Mouse (Mus musculus) megakaryocyte, adult 5-6 weeks (primary cell): Measurements from ENCODE around the gene Nfib. TPM values are rescaled to one million over a fixed set of nuclear protein-coding genes. Genes with fewer than 3 reads are reported as not detected.

Source experiments
- ATAC-seq: 2 replicates; pipeline ENCODE4 v1.8.0; 2016; ENCODE audit warnings: mild to moderate bottlenecking, inconsistent platforms; ENCODE audit not compliant: poor library complexity, severe bottlenecking
- total RNA-seq, 2 experiments: library from RNA; stranded (forward) in 1 of 2; stranded (reverse) in 1 of 2; fragments of 153-499, 151-499 nt in 1 of 2; fragments of 221-1000, 200-1000 nt in 1 of 2; gene quantifications; 2 replicates each; pipeline versions ENCODE4 v1.2.3 to v1.2.4; 2015 to 2017

The Nfib gene
- total RNA-seq, 2 experiments from 2014 or later: 0.04 TPM; not detected in 1

DNA sequence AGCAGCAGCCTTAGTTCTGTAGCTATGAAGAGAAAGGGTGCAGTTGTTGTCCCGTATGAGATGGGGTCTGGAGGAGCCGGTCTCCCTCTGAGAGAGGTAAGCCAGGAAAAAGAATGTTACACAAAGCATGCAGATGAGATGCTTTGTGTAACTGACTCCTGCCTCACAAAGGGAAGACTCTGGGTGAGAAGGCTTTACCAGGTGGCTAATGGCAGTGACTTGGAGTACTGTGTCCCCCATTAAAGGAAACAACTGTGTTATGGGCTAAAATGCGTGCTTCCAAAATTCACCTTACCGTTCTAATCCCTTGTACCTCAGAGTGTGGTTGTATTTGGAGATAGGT is 162.2 kb downstream of the Nfib start:
- ATAC-seq: no peak

DNA sequence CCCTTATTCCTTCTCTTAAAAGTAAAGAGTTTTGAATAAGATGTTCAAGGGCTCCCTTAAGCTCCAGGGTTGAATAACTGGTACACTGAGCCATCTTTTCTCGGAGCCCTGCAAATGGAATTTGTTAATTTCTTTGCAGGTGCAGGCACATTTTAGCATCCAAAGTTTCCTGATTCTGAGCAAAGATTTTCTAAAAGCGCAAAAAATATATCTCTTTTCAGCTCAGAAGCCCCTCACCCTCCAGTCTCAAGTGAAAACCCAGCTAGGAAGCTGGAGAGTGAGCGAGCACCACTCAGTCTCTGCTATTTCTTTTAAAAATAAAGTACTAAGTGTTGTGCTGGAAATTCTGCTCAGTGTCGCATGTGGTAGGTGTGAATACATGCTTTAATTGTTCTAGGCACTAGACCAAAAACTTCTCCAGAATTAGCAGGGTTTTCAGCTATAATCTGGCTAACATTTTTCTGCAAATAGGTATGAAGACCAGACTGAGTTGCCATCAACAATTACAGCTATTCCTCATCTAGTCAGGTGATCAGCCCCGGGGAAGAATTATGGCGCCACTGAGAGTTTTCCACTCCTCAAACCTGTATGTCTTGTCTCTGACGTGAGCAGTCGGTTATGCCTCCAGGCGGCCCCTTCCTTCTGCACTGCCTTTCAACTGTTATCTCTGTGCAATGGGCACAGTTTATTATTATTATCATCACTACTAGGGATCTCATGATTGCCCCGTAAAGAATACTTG is 162.7 kb downstream of the Nfib start:
- no peak for ATAC-seq

DNA sequence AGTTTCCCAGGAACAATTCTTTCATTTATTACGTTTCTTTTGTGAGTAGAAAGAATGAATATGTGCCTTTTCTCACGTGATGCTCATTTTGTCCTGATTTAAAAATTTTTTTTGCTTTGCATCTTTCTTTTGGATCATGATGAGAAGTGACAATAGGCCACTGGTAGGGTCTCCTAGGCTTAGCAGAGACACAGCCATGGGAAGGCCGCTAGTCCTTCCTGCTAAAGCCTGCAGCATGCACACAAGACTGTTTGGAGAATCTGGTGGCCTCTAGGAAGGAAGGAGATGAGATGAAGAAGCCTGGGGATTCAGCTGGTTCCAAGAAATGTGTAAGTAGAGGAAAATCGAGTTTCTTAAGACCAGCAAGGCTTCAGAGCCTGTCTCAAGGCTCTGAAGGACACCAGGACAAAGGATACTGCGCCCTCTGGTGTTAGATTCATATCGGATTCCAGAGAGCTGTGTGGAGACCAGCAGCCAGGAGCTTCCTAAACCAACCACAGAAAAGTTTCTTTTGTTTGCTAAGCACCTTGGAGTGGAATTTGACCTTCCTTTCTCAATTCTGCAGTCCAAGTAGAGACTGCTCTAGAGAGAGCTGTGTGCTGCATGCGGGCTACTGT is 163.5 kb downstream of the Nfib start:
- ATAC-seq: no peak

DNA sequence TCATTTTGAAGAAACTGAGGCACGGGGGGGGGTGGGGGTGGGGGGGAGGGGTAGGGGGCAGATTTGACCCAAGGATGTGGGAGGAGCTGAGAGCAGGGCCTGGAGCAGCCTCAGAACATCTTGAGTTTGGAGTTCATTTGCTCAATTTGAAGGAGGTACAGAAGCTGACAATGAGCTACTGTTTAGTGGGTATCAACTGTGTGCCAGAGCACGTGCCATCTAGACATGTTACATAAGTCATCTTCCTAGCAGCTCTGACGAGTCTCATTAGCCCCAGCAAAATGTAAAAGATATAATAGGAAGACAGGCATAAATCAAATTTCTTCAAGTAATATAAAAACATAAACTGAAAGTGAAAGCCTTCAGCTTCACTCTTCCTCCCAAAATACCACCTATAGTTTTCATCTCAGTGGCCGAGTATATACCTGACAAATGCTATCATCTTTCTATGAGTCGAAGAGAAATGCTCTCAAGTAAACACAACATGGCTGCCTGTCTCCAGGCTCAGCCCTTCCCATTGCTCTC is 165.0 kb downstream of the Nfib start:
- no peak for ATAC-seq

DNA sequence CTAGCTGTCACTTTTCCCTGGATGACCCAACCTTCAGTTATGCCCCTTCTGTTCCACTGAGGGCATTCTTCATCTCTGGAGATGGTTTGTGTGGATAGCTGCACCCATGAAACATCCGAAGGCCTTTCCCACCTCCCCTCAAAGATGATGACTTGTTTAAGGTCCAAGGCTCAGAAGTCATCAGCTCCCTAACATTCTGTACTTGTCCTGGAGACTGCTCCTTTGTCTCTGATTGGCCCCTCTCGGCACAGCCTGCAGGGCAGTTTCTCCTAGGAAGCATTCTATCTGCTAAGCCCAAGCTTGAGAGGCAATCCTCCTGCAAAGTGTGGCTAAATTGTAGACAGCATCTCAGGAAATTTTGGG is 165.5 kb downstream of the Nfib start:
- ATAC-seq: no peak

DNA sequence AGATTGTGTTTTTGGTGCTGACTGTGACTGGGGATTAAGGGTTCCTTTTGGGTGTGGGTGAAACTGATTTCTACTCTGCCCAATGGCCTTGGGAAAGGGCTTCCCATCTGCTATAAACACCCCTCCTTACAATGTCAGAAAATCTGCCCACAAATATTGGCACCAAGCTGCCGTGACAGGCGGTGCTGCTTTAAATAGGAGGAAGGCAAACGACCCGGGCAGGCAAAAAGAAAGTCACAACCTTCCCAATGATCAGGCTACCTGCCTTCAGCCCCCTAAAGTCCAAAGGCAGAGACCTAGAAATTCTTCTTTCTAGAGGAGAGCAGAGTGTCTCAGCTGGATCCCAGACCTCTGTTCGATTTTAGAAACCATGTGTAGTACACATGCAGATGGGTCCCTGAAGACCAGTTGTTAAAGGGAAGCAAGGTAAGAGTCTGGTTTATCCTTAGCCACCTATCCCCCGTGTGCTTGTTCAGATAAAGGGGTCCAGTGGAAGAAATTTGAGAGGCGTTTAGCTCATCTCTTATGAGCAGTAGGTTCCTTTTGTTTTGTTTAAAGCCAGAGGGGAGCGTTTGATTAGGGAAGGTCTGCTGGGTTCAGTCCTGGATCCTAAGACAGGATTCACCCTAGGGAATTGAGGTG is 166.0 kb downstream of the Nfib start:
- ATAC-seq: no peak

DNA sequence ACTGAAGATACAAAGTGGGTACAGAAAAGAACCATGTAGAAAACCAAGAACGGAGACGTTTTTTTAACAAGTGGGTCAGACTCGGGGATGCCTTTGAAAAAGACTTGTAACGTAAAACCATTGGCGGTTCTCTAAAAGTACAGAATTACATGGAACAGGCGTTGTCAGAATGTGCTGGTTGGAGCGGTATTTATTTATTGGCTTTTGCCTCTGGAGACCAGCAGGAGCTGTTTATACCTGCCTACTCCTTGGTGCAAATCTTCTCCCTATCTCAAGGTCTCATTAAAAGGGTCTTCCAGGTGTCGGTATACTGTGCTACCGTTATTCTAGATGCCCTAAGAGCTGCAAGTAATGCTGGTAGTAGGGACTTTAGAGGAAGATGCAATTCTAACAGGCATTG is 166.7 kb downstream of the Nfib start:
- no peak for ATAC-seq

DNA sequence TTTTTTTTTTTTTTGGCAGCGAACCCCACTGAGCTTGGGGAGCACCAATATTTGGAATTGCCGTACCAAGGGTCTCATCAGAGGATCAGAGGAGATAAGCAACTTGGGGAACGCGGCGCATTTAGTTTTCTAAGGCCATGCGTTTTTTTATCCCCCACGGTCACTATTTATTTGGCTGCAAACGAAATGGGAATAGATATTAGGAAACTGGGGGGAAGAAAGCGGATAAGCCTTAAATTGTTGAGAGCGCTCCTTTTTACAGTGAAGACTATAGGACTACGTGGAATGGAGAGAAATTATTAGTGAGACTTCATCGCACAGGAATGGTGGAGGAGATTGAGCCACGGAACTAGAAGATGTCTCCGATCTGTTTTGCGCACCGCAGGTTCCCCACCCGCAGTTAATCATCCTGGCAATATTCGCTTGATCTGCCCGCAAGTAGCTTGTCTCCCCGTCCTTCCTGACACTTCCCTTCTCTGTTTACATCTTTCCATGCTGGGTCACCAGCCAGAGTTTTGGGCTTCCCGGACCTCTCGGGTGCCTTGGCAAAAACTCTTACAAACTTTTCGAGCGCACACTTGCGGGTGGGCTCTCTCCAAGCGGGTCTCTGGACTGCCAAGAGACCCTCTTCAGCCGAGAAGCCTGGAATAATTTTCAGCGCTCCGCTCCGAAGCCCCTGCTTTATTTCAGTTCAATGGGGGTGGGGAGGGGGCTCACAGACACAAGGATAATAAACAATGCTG is 167.3 kb downstream of the Nfib start:
- ATAC-seq: no peak

DNA sequence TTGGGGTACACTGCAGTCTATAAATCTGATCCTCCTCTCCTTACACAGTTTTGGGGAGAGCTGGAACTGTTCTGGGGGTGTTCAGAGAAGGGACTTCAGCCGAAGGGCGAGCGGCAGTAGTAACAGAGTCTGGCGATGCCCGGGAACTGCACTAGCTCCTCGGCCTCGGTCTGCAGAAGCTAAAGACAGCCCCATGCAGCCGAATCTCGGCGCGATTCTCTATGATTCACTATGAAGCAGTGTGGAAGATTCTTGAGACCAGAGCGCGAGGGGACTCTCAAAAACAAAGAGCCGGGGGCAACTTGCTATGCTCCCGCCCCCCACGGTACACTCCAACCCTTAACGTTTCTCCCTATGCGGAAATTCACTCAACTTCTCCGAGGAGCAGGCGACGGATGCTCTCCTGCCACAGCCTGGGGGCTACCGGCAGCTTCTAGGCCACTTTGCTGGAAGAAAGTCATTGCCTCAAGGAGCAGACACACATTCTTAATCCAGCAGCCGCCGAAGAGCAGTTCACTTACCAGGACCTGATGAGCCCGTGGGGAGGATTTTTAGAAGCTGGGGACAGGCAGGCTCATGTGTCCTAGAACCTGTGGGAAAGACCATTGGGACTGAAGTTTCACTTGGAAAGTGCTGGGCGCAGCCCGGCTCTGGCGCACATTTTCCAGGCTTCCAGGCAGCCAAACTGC is 168.1 kb downstream of the Nfib start:
- ATAC-seq: no peak

DNA sequence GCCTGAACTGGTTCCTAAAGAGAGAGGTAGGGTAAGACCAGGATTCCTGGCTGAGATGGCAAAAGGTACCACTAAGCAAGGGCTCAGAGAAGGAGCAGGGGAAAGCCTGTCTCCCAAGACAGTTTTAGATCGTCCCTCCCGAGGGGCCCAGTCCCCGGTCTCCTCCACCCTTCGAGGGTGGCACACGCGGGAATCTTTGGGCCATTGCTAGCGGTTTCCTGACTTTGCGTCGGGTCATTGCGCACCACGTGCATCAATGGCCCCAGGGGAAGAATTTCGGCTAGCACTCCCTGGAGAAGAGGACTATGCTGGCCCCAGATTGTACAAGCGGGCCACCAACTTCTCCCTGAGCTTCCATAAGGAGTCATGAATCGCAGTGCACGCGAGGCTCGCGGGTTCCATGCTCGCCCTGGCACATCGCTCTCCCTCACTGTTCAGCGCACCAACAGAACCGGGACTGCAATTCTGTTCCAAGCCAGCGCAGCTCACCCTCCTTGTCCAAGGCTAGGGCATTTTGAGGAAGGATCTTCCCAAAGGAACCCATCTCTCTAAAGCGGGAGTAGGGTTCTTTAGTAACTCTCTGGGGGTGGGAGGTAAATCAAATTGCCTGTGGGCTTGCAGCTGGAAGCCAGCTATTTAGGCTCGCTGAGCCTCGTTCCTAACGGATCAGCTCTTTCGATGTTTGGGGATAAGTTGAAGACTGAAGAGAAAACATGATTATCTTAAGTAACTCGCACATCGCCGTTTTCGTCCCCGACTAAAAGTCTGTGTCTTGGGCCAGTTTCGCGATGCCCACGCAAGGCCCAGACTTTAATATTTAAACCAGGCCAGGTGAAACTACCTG is 168.9 kb downstream of the Nfib start:
- no peak for ATAC-seq

DNA sequence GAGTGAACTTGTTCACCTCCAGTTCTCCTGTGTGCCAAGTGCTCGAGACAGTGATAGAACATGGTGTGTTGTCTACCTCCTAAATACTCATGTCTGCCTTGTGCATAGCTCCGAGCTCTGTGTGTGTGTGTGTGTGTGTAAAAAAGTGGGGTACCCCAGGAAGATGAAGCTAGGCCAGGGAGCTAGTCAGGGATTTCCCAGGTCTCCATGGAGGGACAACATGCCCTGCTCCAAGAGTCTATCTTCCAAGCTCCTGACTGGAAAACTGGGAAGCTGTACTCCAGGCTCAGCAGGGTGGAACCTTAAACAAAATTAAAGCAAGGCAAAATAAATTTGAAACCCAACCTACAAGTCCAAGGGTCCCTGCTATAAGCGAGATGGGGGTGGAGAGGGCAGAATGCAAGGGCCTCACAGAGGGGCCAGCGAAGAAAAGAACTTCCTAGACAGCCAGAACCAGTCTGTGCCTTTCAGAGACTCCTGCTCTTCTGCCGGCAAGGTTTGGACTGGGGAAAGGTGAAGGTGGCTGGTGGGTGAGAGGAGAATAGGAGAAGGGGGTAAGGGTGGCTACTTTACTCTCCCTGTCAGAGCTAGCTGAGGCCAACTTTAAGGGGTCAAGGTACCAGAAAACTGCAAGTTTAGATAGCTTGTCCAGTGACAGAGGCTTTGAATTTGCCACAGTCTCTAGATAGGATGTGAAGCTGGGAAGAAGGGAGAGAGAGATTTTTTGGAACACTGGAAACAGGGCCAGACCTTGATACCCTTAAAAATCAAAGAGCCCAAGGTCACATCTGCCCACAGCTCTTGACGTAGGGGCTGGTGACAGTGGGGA is 169.7 kb downstream of the Nfib start:
- ATAC-seq: no peak

DNA sequence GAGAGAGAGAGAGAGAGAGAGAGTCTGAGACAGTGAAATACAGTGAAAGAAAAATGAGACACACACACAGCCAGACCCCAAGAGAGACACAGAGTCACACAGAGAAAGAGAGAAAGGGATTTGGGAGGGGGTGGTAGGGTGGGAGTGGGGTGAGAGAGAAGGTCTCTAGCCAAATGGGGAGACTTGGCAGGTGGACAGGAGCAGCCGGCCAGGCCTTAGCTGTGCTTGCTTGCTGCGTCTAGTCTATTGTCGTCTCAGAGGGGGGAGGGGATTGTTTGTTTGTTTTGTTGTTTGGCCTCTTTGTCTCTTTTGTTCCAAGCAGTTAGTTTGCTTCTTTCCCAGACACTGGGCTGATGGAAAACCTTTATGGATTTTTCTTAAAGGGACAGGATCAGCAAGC is 172.3 kb downstream of the Nfib start:
- ATAC-seq: no peak

DNA sequence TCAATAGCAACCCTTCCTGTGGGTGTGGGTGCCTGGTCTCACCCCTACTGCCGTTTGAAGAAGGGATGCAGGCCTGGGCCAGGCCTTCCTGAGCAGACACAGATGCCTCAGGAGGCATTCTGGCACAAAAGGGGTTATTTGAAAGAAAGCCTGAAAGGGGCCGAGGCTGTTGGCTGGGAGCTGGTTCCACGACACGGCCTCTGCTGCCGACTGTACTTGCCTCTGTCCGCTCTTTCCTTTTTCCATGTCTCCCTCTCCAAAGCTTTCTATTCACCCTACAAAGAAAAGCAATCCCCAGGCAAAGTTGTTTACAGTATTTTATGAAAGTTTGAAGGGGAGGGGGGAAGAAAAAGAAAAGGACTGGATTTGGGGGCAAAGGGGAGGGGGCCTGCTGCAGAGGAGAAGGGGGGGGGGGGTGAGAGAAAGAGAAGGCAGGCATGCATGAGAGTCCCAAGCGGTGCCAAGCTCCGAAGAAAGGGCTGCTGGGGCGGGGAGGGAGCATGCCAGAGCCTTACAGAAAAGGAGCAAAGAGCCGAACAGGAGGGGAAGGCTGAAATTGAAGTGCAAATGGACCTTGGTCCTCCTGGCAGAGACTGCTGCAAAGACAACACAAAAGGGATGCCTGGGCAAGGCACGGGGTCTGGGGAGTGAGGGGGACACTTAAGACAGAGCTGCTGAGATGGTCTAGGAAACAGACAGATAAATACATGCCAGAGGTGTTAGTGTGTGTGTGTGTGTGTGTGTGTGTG is 172.9 kb downstream of the Nfib start:
- no peak for ATAC-seq

DNA sequence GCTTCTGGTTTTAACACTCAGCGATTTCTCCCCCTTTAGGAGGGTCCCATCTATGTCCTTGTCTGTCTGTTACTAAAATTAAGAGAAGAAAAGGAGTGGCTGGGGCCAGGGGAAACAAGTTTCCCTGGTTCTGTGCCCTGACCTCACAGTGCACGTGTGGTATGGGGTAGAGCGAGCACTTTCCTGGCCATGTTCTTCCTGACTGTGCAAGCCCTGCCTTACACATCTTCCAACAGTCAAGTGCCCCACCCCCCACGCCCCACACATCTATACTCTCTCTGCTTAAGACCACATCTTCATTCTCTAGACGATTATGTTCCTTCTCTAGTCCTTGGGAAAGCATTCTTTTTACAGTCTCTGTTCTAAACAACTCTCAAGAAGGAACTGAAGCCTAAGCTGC is 173.6 kb downstream of the Nfib start:
- no peak for ATAC-seq

DNA sequence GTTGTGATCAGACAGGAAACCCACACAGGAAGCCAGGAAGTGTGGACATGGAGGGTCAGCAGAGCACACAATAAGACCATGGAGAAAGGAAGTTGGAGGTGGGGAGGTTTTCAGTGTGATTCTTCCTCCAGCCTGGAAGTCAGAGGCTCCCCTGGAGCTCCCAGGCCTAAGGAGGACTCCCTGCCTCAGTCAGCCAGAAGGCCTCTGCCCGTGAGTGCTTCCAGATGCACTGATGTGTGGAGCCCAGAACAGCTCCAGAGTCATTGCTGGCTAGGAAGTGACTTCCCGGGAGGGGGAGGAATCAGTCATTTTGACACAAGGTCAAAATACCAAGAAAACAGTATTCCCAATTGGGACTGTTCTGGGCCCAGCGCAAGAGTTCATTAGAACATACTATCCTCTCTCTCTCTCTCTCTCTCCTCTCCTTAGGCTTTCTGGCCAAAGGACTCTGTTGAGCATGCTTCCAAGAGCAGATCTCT is 174.6 kb downstream of the Nfib start:
- ATAC-seq: no peak

DNA sequence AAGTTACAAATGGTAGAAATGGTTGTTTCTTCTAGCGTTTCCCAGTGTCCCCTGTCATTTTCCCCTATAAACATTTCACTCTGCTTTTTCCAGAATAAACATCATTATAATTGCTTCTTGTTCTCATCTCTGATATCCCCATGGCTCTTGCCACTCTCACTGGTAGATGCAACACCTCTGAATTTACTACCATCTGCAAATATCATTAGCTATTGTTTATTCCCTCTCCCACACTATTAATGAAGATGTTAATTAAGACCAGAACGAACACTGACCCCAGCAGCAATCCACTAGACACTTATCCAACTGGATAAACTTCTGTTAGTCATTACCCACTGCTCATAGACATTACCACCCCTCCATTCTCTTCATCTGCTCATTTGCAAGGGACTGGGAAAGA is 176.6 kb downstream of the Nfib start:
- ATAC-seq: no peak

DNA sequence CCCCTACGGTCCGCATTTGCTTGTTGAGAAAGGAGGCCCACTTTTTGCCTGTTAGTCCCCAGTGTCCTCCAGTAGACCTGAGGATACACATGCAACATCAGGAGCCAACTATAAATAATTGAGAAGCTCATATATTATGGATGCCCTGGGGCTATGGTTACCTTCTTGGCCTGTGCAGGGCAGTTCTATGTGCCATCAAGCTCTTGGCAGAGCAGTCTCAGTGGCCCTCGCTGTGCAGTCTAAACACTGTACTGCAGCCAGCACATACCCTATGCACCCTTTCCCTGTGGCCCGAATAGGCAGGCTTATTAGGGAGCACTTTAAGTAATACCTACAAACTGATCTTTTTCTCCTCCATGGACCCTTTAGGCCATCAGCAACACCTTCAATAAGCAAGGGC is 185.6 kb downstream of the Nfib start:
- ATAC-seq: no peak

DNA sequence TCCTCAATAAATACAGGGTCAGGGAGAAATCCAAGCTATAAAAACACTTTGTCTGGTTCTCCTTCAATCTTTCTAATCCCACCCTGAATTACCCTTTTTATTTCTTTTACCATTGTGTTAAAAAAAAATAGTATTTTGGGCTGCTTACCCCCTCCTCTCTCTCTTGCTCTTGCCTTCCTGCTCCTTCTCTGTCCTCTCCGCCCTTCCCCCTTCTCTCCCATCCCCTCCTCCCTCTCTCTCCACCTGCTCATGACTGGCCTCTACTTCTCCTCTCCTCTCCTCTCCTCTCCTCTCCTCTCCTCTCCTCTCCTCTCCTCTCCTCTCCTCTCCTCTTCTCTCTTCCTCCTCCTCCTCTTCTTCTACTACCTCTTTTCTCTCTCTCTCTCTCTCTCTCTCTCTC is 187.4 kb downstream of the Nfib start:
- ATAC-seq: no peak
